Mouse (Mus musculus): ENCODE data around the gene Fbn1.
"Not testable (repeated sequence)": the region's sequence is repeated elsewhere in the genome, so short reads cannot be mapped to it uniquely, and the experiment has no call there.

The Fbn1 gene

DNA sequence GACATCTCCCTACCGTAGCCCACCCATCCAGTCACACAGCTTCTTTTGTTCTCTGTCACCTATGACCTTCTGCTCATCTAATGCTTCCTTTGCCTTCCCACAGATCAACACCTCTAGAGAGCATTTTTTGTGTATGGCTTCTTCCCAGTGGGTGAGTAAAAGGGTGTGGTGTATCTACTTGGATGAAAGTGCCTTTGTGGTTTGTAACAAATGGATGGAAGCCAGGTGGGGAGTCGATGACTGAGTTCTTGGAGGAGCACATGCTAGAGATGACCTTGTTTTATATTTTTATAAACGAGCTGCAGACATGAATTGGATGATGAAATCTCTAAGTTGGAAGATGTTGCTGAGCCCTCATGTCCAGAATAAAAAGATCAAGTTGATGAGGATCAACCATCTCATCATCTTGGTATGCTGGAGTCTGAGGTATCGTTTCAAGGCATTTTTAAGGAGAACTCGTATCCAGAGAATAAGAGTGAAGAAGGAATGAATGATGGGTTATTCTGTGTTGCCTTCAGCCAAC is 213.8 kb downstream of the Fbn1 start:
- no peak for DNase-seq (ENCODE audit: low spot score)

DNA sequence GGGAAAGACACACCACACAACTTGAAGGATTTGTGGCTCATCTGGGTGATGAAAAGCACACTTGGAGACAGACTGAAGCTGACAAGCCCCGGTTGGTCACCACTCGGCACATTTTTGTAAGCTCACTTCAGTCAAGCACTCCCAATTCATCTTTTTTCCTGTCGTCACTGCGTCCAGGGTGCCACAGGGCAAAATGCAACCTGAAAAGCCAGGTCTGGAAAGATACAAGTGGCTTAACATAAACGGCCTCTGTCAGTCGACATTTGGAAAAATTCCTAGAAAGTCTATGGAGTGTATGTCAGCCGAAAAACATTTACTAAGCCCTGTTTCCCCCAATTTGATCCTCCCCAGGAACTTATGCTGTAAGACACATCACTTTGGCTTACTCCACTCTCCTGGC is 215.2 kb downstream of the Fbn1 start:
- DNase-seq (ENCODE audit: low spot score), result no peak

DNA sequence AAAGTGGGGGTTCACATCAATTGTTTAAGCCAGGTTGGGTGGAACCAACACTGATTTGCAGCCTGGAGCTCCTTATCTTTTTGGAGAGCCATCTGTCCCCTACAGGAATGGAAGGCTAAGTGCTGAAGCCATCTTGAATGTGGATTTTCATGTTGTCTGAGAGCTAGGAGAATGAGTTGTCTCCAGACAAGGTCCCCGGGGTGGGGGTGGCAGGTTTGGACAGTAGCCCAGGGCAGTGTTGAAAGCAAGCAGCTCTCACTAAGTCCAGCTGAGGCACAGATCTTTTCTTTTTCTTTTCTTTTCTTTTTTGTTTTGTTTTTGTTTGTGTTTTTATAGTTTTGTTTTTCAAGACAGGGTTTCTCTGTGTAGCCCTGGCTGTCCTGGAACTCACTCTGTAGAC is 216.7 kb downstream of the Fbn1 start:
- DNase-seq (ENCODE audit: low spot score), result no peak

DNA sequence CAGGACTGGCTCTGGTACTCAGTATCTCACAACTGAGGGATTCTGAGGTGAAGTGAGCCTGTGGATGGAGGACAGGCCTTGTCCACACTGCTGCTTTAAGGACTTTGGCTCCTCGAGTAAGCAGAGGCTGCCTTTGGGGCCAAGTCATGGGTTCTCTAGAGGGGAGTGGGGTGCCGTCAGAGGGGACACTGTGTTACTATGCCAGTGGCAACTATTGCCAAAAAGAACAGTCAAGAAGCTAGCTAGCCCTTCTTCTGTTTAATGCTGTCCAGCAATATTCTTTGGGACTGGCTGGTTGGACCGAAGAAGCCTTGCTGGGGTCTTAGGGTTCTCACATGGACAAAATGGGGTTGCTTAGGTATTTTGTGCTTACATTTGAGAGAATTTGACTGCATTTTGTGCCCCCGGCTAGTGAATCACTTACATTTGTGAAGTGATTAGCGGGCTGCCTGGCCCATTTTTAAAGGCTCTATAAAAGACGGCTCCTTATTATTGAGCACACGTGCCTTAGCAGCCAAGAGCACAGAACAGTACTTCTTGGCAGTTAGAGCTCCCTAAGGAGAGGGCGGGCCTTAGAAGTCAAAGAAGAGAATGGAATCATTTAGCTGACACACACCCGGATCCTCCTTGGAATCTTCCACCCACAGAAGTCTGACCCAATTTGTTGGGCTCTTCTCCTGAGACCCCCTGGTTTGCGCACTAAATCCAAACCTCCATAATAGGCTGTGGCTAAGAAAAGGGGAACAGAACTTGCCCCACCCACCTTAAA is 217.4 kb downstream of the Fbn1 start:
- DNase-seq (ENCODE audit: low spot score), result no peak

DNA sequence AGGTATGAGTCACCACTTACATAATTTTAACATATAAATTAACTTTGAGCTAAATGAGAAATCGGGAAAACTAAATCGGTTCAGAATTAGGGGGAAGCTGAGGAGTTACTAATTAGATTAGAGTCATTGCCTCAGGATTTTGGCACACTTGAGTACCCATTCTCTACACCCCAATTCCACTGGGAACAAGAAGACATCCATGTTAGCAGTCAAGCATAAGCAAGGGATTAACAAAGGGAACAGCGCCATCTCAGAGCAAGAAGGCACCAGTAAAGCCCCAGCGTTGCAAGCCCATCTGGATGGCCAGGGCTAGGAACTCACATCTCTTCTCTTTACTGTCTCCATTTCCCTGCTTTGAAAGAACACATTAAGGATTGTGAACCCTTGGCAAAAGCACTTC is 222.0 kb downstream of the Fbn1 start:
- DNase-seq (ENCODE audit: low spot score), result no peak

DNA sequence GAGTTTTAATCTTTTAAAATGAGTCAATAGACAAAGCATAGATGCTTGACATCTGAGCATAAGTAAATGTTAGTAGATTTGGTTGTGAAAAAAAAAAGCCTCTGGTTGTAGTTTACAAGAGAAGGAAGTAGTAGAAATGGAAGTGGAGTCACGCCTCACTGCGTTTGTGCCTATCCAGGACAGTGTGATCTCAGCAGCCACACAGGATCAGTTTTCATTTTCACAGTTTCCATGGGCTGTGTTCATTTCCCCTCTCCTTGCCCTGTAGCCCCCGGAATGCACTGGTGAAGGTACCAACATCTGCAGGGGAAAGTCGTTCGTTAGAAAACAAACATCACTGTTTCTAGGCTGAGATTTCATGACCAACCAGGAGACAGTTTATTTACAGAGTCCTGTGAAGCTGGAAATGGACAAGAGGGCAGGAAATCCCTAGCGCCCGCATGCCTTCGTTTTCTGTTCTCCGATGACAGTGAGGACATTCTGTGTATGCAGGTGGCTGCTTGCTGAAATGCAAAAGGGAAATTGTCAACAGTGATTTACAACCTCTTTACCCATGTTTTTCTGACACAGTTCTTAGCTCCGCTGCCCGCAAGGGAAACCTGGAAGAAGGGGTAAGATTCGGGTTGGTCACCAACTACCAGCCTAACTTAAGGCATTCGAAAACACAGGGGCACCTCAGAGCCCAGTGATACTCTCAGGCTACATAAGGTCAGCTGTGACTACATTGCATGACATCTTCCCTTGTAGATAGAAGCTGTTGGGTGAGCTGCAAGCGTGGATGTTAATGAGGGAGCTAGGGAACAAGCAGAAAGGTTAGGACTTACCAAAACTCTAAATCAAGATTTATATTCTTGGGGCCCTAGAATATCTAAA is 225.2 kb downstream of the Fbn1 start:
- peak; percentile 36 for DNase-seq (ENCODE audit: low spot score)

DNA sequence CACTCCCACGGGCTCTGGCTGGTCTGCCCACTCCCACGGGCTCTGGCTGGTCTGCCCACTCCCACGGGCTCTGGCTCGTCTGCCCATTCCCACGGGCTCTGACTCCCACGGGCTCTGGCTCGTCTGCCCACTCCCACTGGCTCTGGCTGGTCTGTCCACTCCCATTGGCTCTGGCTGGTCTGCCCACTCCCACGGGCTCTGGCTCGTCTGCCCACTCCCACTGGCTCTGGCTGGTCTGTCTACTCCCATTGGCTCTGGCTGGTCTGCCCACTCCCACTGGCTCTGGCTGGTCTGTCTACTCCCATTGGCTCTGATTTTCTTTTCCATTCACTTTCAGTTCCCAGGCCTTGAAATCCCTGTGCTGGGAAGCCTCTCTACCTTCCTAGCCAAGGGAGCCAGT is 227.8 kb downstream of the Fbn1 start:
- not testable (repeated sequence) for DNase-seq (ENCODE audit: low spot score)

DNA sequence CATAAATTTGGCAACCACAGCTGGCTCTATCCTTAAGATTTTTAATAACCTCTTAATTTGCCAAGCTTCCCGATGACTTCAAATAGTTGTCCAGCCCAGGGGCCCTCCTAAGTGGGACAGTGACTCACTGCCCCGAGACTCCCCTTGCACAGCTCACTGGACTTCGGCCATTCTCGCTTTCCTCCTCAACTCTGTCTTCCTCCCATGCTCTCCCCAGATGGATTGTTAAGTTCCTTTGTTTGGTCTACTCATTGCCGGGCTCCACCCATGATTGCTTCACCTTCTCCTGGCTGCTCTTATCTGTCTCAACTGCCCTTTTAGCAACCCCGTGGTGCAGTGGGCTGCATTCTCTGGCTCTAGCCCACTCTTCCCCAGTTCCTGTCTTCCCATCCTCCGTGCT is 229.3 kb downstream of the Fbn1 start:
- no peak for DNase-seq (ENCODE audit: low spot score)

DNA sequence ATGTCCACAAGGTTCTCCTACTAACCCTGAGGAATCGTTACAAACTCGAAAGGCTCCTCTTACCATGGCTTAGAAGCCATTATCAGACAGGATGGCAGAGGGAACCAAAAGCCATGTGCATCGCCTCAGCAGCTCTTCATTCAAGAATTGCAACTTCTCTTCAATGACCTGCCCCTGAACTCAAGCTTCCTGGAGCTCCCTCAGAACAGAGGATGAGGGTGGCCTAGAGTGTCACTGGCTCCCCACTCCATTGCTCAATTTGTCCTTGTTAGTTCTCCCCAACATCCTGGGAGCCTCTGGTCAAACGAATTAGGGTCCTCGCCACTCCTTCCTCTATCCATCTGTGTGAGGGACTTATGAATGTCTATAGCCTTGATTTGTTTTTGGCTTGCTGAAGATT is 231.1 kb downstream of the Fbn1 start:
- DNase-seq (ENCODE audit: low spot score), result no peak

DNA sequence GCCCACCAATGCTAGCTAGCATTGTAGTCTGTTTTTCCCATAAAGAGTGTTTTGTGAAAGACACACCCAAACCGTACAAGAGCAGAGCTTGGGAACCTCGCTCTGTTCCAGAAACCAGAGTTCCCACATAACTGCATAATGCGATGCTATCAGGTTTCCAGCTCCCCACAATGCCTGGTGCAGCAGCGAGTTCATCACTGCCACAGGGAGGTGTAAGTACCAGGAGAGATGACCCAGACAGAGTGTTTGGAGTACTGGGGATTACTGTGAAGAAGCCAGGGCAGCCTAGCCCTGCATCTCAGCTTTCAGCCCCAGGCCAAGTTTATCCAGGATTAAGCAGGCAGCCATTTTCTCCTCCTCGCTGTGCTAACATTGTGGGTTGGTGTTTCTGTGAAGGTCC is 232.2 kb downstream of the Fbn1 start:
- DNase-seq (ENCODE audit: low spot score), result peak; percentile 44

DNA sequence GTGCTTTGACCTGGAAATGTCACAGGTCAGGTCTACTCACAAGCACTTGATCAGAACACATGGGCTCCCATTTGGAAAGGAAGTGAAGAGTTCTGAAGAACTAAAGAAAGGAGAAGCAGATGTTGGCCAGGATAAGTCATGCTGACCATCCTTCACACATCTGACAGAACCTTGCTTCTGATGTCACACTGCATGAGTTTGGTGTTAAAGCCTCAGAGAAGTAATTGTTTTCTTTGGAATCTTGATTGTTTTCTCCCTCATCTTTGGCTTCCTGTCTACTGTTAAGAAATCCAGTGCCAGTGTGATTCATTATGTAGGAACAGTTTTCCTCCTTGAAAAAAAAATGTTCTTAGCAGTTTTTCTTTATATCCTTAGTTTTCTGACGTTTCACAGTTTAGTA is 238.9 kb downstream of the Fbn1 start:
- peak; percentile 24 for DNase-seq (ENCODE audit: low spot score)

DNA sequence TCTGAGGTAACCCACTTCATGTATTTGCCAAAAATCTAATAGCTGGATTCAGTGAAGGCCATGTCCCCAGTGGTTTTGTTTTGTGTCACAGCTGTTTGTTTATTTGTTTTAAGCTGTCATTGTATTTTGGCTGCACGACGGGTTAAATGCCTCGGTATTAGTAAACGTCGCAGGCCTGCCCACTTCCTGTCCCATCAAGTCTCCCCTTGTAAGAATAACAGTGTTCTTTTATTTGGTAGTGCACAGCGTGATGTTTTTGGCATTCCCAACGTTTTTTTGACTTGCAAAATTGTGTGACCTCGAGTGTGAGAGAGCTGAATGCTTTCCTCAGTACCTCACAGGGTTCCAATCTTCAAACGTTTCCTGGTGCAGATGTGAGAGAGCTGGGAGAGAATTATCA is 244.0 kb downstream of the Fbn1 start:
- DNase-seq (ENCODE audit: low spot score), result no peak

DNA sequence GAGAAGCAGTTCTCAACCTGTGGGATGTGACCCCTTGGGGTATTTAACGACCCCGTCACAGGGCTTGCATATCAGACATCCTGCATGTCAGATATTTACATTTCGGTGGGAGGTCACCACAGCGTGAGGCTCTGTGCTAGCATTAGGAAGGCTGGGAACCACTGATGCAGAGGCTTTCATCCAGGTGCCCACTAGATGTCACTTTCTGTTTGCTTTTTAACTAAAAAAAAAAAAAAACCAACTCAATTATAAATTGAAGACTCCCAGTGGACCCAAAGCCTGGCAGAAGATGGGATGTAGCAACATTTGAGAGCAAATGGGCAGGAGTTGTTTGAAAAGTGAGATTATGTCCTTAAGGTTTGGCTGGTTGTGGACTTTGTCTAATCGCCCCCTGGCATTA is 244.7 kb downstream of the Fbn1 start:
- peak; percentile 74 for DNase-seq (ENCODE audit: low spot score)

DNA sequence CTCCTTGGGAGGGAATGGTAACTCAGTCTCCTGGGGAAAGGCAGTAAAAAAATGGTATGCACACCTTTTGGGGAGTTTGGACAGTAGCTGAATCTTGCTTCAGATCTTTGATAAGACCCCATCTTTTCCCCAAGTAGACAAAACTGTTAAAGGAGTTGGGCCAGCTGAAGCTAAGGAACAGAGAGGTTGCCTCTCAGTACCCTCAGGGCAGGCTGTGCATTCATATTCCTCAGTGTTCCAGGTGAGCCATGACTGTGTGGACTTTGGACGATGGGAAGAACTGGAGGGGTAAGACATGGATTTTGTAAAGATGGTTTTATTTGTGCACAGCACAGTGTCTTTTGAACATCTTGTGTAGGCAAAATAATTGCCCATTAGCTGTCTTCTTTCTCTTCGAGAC is 247.5 kb downstream of the Fbn1 start:
- no peak for DNase-seq (ENCODE audit: low spot score)

DNA sequence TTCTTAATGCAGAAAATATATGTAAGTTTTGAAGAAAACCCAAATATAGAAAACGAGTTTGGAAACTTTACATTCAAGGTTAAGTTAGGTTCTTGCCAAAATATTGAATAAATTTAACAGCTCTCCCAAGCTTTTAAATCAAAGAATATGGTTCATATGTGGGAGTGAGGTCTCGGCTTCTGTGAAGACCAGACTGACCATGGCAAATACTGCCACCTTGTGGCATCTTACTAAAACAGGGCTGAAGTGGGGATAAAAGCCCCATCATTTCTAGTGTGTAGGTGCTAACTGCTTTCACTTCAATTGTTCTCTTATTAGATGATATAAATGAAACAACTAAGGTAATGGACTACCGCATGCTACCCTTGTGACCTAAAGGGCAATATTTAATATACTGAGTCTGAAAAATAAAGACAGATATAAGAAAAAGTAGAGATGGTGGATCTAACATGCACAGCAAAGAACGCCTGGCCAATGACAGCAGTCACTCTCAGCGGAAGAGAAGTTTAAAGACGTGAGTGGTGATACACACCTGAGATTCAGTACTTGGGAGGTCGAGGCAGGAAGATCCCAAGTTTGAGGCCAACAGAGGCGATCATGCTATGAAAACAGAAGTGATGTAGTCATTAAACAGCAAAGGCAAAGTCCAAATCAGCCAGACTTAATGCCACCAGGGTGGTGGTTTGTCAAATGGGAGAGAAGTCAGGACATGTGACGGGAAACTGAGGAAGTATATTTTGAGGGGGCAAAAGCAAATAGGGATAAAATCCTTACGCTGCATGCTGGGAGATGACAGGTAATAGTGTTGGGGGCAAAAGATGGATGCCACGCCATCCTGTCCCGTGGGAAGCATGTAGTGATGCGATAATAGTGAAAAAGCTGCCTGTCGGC is 248.3 kb downstream of the Fbn1 start:
- DNase-seq (ENCODE audit: low spot score), result peak; percentile 73

DNA sequence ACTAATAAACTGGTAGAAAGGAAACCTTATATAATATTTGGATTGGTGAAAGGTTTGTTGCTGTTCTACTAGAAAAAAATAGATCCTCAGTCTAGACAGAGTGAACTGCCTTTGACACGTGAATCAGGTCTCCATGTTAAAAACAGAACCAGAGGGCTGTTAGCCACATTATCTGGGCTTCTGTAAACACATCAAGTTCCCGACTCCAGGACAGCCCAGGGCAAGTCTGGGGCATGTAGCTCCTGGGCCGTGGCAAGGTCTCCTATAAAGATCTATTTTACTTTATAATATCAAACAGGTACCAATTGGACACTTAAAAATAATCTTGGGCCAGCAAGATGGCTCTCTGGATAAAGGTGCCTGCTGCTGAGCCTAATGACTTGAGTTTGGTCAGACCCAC is 251.9 kb downstream of the Fbn1 start:
- no peak for DNase-seq (ENCODE audit: low spot score)

DNA sequence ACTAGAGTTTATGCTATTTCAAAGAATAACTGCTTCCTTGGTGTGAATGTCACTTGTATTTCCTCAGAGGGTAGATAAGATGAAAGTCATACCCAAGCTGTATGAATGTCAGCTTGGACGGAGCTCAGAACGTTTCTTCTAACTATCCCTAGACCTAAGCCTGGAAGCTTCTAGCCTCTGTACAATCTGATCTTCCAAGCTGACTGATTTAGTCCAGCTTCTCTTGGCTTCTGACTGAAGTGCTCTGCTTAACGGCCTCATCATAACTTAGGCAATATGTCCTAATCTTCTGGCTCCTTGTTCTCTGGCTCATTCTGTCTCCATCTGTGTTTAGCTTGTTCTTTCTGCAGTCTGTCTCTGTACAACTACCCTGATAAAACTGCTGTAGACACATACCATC is 253.2 kb downstream of the Fbn1 start:
- DNase-seq (ENCODE audit: low spot score), result no peak

DNA sequence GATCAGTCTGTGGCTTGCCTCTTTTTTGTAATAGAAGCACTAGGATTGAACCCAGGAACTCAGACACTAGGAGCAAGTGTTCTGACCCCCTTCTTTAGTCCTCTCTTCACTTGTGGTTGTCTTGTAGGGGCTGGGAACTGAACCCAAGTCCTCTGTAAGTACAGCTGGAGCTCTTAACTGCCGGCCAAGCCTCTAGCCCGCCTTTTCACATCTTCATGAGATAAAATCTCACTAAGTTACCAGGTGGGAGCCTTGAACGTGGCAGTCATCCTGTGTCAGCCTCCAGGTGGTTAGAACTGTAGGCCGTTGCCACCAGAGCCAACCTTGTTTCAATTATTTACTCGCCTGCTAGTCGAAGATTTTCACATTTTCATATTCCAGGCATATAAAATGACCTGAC is 254.1 kb downstream of the Fbn1 start:
- no peak for DNase-seq (ENCODE audit: low spot score)

DNA sequence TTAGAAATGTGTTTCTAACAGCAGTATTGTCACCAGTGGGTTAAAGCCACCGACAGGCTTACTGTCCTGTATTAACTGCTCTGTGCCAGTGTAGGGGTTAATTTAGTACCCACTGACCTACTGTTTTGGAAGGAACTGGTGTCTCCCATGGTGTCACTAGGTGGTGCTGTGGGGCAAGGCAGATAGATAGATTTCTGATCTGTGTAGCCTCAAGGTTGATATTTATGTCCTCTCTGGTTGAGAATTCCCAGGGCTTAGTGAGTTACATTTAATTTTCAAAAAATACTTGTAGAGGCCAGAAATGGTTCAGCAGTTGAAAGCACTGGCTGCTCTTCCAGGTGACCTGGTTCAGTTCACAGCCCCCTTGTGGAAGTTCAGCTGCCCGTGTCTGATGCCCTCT is 255.5 kb downstream of the Fbn1 start:
- peak; percentile 72 for DNase-seq (ENCODE audit: low spot score)

DNA sequence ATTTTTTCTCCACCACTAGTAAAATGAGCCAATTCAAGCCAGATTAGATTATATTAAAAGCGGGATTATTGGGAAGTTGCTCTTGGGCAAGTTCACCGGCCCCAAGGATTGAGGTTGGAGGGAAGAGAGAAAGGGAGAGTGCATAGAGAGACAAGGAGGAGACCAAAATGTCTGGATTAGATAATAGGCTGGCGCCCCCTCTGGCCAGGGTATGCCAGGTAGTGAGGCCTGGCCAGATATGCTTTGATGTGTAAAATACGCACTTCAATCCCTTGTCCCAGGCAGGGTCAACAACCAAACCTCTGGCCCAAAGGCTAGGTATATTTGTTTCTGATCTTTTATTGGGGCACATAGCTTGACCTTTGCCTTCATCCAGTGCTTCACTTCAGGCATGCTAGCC is 256.0 kb downstream of the Fbn1 start:
- no peak for DNase-seq (ENCODE audit: low spot score)

Data from embryo, embryonic 10 days (tissue).